Mouse (Mus musculus): ENCODE measurements around the gene Dlgap1.

Gene Dlgap1

DNA sequence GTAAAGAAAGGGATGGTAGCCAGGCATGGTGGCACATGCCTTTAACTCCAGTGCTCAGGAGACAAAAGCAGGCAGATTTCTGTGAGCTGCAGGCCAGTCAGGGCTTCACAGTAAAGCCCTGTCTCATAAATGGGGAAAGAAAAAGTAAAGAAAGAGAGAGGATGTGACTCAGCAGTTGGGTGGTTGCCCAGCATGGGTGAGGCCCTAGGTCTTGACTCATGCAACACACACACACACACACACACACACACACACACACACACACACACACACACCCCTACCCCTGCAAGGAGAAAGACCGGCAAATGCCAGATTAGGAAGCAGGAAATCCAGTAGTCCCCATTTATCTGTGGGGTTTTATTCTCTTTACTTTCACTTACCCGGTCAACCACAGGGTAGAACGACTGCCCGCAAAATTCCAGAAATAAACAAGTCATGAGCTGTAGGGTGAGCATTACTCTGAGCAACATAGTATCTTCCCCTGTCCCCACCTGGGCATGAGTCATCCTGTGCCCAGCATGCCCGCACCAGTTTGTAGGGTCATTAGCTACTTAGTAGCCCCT, 759.9 kb downstream of the Dlgap1 start:
- in situ Hi-C loops (cut with MboI) = no loop called here

DNA sequence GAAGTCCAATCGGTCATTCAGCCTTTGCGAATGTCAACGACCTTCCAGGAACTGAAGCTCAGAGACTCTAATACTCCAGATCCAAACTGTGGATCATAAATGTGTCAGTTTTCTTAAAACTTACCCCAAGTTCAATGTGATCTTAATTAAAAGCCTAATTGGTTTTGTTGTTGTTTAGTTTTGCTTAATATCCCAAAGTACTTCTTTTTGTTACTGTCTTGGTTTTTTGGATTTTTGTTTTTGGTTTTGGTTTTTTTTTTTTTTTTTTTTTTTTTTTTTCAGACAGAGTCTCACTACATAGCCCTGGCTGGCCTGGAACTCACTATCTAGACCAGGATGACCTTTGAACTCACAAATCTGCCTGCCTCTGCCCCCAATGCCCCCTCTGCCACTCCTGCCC, 765.9 kb downstream of the Dlgap1 start:
- in situ Hi-C loops (cut with MboI) = no loop called here

- in situ Hi-C loops (cut with MboI) = no loop called here
These were observed 766.5 kb downstream of the Dlgap1 start for GRCm38 (mm10) chr17:70735396-70735795.

GRCm38 (mm10) chr17:70737424-70737823, 768.6 kb downstream of the Dlgap1 start:
- in situ Hi-C loops (cut with MboI) = no loop called here

- in situ Hi-C loops (cut with MboI) = no loop called here
These were observed 769.4 kb downstream of the Dlgap1 start for GRCm38 (mm10) chr17:70738168-70738854.

DNA sequence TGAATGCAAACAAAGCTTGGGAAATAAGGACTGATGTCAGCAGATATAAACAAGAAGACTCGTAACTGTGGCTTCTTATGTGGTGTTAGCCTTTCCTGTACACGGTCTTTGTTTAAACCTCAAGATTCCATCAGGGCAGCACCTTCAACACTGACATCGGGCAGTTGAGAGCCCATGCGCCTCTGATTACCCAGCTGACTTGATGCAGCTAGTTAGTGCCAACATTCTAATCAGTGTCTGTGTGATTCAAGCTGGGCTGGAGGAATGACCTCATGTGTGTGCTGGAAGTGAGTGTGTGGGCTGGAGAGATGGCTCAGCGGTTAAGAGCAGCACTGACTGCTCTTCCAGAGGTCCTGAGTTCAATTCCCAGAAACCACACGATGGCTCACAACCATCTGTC, 770.5 kb downstream of the Dlgap1 start:
- in situ Hi-C loops (cut with MboI) = no loop called here

DNA sequence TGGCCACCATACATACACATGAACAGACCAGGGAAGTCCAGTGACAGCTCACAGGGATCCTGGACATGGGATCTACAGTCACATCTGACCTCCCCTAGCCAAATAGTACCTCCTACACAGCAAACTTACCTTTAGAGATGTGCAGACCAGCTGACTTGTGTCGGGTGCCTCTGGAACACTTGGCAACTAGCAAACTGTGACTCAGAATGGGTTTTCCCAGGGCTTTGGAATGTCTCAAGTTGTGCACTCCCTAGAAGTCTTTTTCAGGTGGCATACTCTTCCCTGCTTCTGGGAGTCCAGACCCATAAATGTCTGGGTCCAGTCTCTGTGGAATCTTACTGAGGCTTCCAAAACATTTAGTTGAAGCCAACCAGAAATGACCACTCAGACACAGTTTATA, 772.8 kb downstream of the Dlgap1 start:
- in situ Hi-C loops (cut with MboI) = loop anchor here (10.0 kb wide), 1 partner anchor 233 kb away; no protein-coding TSS in a partner anchor

- in situ Hi-C loops (cut with MboI) = loop anchor here (10.0 kb wide), 1 partner anchor 230 kb away; no protein-coding TSS in a partner anchor
These were observed 775.8 kb downstream of the Dlgap1 start for GRCm38 (mm10) chr17:70744570-70745153.

GRCm38 (mm10) chr17:70745385-70745784, 776.5 kb downstream of the Dlgap1 start:
- in situ Hi-C loops (cut with MboI) = loop anchor here (10.0 kb wide), 1 partner anchor 229 kb away; no protein-coding TSS in a partner anchor

- in situ Hi-C loops (cut with MboI) = loop anchor here (10.0 kb wide), 1 partner anchor 228 kb away; no protein-coding TSS in a partner anchor
These were observed 777.7 kb downstream of the Dlgap1 start for GRCm38 (mm10) chr17:70746379-70747079.

DNA sequence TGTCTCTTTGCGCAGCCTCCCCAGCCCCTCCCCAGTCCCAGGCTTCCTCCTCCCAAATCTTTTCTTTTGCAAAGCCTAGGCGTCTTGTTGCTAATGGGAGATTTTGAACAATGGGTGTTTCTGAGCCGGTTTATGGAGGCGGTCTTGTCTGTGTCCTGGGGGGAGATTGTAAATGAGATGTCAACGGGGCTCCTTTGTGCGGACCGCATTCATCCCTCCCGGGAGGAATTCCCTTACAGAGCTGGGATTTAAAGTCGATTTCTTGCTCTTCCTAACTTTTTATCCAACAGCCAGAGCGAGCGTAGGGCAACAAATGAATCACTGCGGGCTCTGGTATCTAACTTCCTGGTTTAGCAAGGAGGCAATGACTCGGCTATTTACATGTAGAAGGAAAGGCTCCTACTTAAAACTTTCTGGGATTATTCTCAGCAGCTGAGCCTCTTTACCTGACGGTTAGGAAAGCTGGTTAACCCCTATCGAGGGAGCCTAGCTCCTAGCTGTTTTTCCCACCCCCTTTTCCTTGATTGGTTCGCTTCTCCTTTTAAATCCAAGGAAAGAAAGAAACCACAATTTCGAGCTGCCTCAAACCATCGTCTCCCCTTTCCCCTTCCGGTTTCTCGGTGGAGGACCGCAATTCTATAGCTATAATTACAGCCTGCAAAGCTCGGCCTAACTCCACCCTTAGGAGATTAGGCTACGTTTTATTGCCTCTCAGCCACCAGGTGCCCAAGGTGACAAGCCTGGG, 779.0 kb downstream of the Dlgap1 start:
- in situ Hi-C loops (cut with MboI) = loop anchor here (10.0 kb wide), 1 partner anchor 227 kb away; no protein-coding TSS in a partner anchor

DNA sequence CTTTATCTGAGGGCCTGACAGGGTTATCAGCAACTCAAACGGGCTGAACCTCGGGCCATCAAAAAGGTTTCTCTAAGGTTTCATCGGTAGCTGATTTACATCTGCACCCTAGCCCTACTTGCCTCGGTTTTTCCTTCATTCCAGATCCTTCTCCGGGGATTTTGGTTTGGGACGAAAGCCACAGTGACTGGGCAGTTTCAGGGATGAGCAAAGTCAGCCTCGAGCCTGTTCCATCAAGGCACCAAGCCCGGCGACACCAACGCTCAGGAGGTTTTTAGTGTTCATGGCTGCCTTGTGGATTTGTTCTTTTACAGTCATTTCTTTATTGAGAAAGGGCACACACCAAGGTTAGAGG, 779.6 kb downstream of the Dlgap1 start:
- in situ Hi-C loops (cut with MboI) = loop anchor here (10.0 kb wide), 1 partner anchor 226 kb away; no protein-coding TSS in a partner anchor

GRCm38 (mm10) chr17:70748964-70749650, 780.2 kb downstream of the Dlgap1 start:
- in situ Hi-C loops (cut with MboI) = loop anchor here (10.0 kb wide), 1 partner anchor 226 kb away; no protein-coding TSS in a partner anchor

DNA sequence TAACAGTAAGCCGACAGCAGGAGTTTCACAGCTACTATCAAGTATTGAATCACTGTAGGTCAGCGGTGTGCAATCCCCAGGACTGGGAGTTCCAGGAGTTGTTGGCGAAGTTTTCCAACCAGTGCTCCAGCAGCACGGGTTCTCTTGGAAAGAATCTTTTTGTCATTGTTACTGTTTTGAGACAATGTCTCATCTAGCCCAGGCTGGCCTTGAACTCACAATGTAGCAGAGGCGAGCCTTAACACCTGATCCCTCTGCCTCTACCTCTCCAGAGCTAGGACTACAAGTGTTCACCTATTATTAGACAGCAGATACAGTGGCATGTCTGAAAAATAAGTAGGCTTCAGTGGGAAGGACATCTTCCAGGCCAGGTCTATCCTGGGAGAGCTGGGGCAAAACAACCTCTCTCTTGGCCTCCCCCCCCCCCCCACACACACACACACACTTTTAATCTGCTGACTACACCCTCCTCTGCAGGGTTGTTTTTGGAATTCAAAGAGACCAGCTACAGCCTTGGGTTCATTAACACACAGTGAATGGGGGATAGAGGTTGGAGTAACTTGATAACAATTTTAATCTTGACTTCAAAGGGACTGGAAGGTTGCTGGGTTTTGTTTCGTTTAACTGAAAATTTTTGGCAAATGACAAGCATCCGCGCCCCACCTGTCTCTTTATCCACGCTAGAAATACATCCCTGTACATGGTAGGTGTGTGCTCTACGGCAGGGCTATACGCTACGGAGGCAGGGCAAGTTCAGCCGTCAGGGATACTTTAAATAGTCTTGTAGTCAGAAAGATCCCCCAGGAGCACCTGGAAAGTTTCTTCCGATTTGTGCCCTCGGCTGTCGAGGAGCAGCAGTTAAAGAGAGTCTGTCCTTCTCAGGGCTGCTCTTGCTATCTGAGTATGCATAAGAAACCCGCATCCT, 781.6 kb downstream of the Dlgap1 start:
- in situ Hi-C loops (cut with MboI) = no loop called here

DNA sequence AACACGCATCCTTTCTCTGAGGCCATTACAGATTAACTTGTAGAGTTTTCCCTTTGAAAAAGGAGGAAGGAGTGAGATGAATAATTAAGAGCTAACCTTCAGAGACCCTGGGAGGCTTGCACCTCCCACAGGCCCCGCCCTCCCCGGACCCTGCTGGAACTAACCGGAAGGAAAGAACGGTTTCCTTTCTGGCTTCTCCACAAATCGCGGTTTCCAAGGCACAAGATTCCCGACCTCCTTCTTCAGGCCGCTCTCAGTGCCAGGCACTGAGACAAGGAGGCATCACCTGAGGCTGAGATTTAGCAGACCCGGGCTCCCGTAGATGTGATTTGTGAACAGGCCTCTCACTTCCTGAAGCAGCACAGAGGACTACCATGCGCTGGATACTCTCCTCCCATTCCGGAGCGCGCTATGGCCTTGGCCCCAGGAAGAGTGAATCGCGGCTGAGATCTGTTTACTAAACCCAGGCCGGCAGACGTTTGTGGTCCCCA, 782.3 kb downstream of the Dlgap1 start:
- in situ Hi-C loops (cut with MboI) = no loop called here

DNA sequence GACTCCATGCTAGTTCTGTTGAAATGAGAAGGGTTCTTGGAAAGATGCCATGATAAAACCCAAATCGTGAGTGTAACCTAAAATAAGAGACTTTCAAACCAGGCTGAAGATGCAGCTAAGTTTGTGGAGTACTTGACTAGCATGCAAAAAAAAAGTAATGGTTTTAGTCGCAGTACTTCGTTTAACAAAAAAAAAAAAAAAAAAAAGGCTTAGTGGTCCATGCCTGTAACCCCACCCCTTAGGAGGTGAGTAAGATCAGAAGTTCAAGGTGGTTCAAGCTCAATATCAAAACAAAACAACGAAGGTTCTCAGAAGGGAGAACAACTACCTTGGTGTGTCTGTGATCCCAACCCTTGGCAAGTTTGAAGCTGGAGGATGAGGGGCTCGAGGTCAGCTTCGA, 782.8 kb downstream of the Dlgap1 start:
- in situ Hi-C loops (cut with MboI) = no loop called here

DNA sequence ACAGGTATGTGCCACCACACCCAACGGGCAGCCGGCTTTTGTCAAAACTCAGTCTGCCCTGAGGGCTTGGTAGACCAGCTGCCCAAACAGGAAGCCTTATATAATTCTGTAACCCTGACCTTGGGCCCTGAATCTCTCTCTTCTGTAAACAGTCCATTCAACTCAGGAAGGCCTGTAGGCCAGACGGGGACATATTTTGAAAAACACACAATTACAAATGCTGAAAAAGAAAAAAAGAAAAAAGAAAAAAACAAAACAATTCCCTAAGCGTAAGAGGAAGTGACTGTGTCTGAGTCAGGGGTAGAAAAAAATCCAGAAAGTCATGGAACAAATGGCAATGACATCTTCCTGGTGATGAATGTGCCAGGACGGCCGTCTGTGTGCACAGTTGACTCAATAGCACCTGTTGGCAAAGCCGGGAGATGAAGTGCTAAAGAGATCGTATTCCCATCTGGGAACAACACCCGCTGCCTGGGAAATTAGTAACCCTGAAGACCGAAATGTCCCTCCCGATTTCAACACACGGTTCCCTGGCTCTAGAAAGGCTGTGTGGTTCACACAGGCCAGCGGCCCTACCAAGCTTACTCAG, 784.7 kb downstream of the Dlgap1 start:
- in situ Hi-C loops (cut with MboI) = no loop called here

DNA sequence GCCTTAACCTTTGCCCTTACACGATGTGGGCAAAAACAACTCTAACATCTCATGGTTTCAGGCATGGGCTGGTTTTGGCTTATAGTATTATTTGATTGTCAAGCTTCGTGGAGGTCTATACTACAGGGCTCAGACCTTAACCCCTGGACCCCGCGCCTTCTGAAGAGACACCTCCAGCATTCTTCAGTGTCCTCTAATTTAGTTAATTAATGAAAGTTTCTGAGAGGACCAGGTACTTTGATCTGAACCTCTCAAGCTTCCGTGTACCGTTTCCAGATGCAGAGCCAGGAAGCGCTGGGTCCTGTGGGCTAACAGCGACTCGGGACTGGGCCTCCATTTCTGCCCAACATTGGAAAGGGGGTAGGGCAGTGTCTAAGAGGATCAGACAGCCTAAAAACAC, 785.2 kb downstream of the Dlgap1 start:
- in situ Hi-C loops (cut with MboI) = no loop called here

DNA sequence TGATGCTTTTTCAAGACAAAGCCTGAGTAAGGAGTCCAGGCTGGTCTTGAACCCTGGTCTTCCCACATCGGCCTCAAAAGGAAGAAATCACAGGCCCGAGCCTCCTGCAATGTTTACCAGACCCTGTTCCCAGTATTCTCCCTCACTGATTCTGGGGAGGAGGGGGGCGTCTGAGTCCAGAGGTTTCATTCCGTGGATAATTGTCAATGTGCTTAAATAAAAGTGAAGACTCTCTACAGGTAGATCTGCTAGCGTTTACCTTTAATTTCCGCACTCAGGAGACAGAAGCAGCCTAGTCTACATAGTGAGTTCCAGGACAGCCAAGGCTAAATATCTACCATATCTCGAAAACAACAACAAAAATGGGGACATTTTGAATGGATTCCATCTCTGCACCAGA, 785.8 kb downstream of the Dlgap1 start:
- in situ Hi-C loops (cut with MboI) = no loop called here
